Mouse (Mus musculus) T-helper 1 cell (primary cell): ENCODE measurements around the gene Slc36a3.

Experiments used
- in situ Hi-C: fragments of 300-600 bp; cut with MboI, MseI; formaldehyde crosslinking; loops from one replicate; pipeline ENCODE4 v1.15.1; 2025; ENCODE audit warnings: high pct_unique_total_duplicates

Slc36a3 gene

DNA sequence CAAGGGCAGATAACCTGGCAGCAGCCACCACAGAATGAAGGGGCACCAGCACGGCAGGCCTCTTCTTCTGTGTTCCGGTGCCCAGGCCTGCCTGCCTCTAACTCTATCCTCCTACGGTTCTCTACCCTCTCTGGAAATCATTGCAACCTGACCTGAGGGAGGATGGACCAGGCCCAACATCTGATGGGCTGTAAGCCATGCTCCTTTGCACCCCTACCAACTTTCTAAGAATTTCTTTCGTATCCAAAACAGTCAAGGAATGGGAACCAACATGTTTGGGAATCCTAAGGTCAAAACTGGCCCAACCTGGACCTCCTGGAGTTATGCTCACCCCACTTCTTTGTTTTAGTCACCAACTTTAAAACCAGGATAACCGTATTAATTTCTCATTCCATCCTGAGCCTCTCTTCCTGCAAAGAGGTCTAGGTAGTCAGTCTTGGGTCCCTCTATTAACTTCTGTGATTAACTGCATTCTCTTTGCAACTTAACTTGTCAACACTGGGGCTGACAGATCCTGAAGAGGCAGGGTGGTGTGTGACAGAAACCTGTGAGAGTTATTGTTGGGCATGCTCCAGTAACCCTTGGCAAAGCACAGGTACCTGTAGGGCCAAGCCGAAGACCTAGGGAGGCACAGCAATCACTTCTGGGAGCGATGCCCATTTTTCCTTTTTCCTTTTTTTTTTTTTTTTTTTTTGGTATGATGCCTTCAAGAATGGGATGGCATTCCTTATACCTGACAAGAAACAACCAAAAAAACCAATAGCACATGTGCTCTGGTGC lies 41.8 kb downstream of the Slc36a3 start:
- in situ Hi-C loops = no loop called here

- in situ Hi-C loops = no loop called here
These were observed 44.9 kb downstream of the Slc36a3 start for GRCm38 (mm10) chr11:55106636-55107035.

- in situ Hi-C loops = no loop called here
These were observed 46.1 kb downstream of the Slc36a3 start for GRCm38 (mm10) chr11:55105389-55105788.

- in situ Hi-C loops = no loop called here
These were observed 48.3 kb downstream of the Slc36a3 start for GRCm38 (mm10) chr11:55103229-55103628.

DNA sequence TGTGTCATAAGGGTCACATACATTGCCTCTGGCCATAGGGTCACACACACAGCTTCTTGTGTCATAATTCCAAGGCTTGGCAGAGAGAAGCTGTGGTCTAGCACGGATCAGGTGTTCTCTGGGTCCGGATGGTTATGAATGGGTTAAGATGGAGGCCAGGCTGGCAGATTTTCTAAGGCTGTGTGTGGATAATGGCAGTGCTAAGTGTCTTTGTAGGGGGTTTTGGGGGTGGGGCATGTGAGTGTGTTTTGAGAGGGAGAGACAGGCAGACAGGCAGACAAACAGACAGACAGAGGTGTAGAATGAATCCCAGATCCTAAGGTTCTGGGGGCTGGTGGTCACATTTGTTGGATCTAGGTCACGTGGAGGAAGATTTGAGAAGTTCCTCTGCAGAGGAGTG lies 49.5 kb downstream of the Slc36a3 start:
- in situ Hi-C loops = no loop called here

DNA sequence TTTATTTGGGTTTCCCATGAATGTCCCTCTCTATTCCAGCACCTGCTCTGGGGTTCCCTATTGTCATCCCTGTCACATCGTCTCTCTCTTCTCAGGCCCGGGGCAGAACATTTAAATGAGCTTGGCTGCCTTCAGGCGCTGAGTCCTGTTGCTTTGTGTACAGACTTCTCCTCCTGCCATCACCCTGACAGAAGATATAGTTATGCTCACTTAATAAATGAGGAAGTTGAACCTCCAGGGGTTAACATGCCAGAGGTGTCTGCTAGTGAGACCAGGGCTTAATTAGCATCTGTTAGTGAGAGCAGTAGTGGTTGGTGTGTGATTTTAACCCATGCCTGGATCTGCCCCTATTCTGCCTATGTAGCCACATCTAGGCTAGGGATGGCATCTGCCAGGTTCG lies 51.6 kb downstream of the Slc36a3 start:
- in situ Hi-C loops = loop anchor here (5.0 kb wide), 1 partner anchor 32 kb away; no protein-coding TSS in a partner anchor

DNA sequence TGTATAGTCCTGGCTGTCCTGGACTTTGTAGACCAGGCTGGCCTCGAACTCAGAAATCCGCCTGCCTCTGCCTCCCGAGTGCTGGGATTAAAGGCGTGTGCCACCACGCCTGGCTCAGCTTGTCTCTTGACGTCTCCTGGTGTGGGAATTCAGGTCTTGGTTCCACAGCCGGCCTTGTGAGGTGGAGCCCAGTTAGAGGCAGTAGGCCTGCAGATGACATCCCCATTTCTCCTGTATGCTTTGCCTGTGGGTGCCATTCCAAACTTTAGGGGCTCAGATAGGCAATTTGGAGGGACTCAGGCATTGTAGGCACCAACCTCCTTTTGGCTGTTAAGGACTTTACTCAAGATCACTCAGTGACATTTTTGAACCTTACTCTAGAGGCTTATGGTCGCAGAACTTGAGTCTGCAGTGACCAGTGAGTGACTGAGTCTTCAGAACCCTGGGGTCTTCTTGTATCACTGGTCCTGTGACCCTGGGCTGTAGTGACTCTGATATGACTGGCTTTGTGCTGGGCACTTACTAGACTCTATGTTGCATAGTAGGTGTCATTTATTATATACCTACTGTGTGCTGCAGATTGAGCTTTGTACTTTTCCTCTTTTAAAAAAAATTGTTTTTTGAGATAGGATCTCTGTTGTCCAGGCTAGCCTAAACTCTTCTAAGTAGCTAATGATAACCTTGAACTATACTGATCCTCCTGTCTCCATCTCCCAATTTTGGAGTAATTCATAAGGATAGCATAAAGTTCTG lies 52.3 kb downstream of the Slc36a3 start:
- in situ Hi-C loops = loop anchor here (5.0 kb wide), 1 partner anchor 33 kb away; no protein-coding TSS in a partner anchor

DNA sequence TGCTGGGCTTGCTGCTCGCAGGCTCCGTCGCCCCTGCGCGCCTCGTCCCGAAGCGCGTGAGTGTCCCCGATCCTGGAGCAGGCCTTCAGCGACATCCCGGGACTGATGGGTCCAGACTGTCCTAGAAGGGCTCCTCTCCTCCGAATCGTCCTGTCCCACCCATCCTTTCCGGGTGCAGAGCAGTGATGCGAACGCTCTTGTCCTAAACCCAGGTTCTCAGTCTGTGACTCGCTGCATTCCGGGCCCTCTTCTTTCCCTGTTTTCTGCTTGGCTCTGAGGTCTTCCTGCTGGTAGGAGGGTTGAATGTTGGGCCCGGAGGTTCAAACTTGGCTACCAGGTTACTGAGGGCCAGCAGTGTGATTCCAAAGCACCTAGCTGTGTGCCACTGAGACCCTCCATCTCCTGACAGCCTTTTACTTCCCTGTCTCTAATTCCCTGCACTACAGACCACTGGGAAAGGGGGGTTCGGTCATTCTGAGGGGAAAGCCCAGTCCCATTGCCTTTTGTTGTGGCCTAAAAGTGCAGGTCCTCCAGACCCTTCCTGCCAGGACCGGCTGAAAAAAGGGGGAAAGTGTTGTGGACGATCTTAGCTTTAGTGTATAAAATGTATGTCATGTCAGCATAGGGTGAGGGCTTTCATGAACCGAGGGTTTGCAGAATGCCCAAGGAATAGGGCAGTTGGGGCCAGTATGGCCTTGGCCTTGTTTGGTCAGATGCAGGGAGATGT lies 53.2 kb downstream of the Slc36a3 start:
- in situ Hi-C loops = loop anchor here (5.0 kb wide), 1 partner anchor 34 kb away; no protein-coding TSS in a partner anchor

- in situ Hi-C loops = loop anchor here (5.0 kb wide), 1 partner anchor 35 kb away; no protein-coding TSS in a partner anchor
These were observed 53.9 kb downstream of the Slc36a3 start, which contains the start of gene Gm2a for GRCm38 (mm10) chr11:55097463-55098188. Gene Gm2a (plus strand): TSS chr11:55098115.

DNA sequence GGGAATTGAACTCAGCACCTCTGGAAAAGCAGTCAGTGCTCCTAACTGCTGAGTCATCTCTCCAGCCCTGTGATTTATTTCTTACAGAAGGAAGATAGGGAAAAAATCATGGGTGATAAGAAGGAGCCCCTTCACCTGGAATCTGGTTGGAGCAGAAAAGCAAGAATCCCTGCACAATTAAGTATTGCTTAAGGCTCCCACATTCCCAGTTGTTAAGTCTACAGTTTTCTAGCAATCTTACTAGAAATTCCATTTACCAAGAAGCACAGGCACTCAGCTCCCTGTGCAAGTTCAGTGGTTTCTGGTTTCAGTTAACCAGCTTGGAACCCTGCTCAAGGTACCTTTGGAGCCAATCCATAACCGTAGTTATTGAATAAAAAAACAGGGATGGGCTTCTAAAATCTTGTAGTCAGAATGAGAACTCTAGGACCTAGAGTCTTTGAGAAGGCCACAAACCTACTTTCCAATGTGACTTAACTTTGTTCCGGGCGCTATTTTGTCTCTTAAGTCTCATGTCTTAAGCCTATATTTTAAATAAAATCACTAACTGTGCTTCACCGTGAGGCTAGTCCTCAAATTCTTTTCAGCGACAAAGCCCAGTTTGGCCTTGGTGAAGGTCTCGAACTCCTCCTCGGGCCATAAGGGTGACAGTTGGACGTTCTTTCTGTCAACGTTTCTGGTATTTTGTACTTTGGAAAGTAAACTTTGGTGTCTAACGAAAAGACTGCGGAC lies 54.6 kb downstream of the Slc36a3 start:
- in situ Hi-C loops = loop anchor here (5.0 kb wide), 1 partner anchor 35 kb away; no protein-coding TSS in a partner anchor

- in situ Hi-C loops = loop anchor here (5.0 kb wide), 1 partner anchor 36 kb away; no protein-coding TSS in a partner anchor
These were observed 55.2 kb downstream of the Slc36a3 start for GRCm38 (mm10) chr11:55096296-55096695.

DNA sequence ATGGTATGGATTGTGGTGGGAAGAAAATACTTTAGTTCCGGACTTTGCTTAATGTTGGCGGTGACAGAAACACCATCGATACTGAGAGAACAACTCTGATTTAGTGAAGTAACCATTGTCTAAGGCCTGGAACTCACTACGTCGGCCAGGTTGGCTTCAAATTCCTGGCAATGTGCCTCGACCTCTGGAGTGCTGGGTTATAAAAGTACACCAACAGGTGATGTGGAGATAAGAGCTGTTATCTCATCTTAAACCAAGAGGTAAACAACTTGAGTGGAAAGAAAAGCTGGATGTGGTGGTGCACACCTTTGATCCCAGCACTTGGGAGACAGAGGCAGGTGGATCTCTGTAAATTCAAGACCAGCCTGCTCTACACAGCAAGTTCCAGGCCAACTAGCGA lies 58.4 kb downstream of the Slc36a3 start:
- in situ Hi-C loops = no loop called here

- in situ Hi-C loops = no loop called here
These were observed 61.6 kb downstream of the Slc36a3 start for GRCm38 (mm10) chr11:55089892-55090291.

- in situ Hi-C loops = no loop called here
These were observed 64.5 kb downstream of the Slc36a3 start for GRCm38 (mm10) chr11:55087006-55087405.

- in situ Hi-C loops = no loop called here
These were observed 66.1 kb downstream of the Slc36a3 start for GRCm38 (mm10) chr11:55085396-55085795.

GRCm38 (mm10) chr11:55084629-55085028 lies 66.9 kb downstream of the Slc36a3 start:
- in situ Hi-C loops = loop anchor here (5.0 kb wide), 1 partner anchor 42 kb away; no protein-coding TSS in a partner anchor

GRCm38 (mm10) chr11:55081206-55081605 lies 70.3 kb downstream of the Slc36a3 start:
- in situ Hi-C loops = loop anchor here (5.0 kb wide), 1 partner anchor 39 kb away; no protein-coding TSS in a partner anchor

- in situ Hi-C loops = no loop called here
These were observed 72.3 kb downstream of the Slc36a3 start for GRCm38 (mm10) chr11:55079180-55079579.

- in situ Hi-C loops = no loop called here
These were observed 73.0 kb downstream of the Slc36a3 start for GRCm38 (mm10) chr11:55078502-55078901.
